Mouse (Mus musculus): ENCODE results near the gene Nmral1. TPM values are rescaled to one million over a fixed set of nuclear protein-coding genes. Genes with fewer than 3 reads are reported as not detected.
"Not testable (repeated sequence)": the region's sequence is repeated elsewhere in the genome, so short reads cannot be mapped to it uniquely, and the experiment has no call there.

Nmral1 gene
- total RNA-seq, 1 experiment, result 35.2 TPM

DNA sequence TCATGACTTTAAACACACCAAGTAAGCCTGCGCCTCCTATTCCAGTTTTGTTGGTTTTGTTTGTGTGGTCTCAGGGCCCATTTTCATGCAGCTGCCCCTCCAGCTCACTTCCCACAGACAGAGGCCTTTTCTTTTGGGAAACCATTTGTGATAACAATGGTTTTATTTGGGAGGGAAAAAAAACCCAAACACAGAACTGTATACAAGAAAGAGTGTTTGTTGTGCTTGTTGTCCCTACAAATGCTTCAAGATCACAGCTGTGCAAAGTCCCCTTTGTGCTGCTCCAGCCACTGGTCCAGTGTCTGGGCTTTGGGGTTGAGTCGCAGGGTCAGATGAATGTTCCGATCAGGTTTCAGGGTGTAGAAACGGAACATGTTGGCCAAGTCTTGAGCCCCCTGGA is 8.0 kb downstream of the Nmral1 start:
- Histone ChIP-seq H3K27ac (ENCODE audit: insufficient read depth, low read depth, low read length, poor library complexity, severe bottlenecking) (no peak overlapping the region), H3K9me3 (ENCODE audit: control insufficient read depth, insufficient read depth, low read depth, low read length) (no peaks in the 10 kb centered on the region), H3K36me3 (ENCODE audit: control insufficient read depth, insufficient read depth, low read length, poor library complexity, severe bottlenecking) (peaks cover 47% of the 10 kb centered on the region), H3K4me3 (ENCODE audit: insufficient read depth in 1 of 2, low read depth in 1 of 2, low read length in 2 of 2, poor library complexity in 1 of 2, severe bottlenecking in 1 of 2) (no peak overlapping the region), H3K4me1 (ENCODE audit: control insufficient read depth in 2 of 2, insufficient read depth in 2 of 2, low read length in 2 of 2, poor library complexity in 1 of 2) (no peaks in the 10 kb centered on the region), H3K9ac (ENCODE audit: insufficient read depth, low read depth, low read length, poor library complexity, severe bottlenecking) (no peak overlapping the region)
- in situ Hi-C loops (cut with MboI; ENCODE audit: low sequenced_read_pairs in 2 of 2, unreplicated experiment in 2 of 2), result no loop called here
- no peak for DNase-seq (ENCODE audit: low read depth, low spot score)
- no peak for TF ChIP-seq ZC3H11A (IDR thresholded peaks at IDR 0.05; ENCODE audit: borderline replicate concordance, low read depth, low read length)
- no peak for TF ChIP-seq HCFC1 (IDR thresholded peaks at IDR 0.05; ENCODE audit: borderline replicate concordance, insufficient read depth, low read length)
- no peak for TF ChIP-seq ZNF384 (IDR thresholded peaks at IDR 0.05; ENCODE audit: low read depth, low read length)
- no peak for TF ChIP-seq CHD2 (IDR thresholded peaks at IDR 0.05; ENCODE audit: low read depth, low read length)

DNA sequence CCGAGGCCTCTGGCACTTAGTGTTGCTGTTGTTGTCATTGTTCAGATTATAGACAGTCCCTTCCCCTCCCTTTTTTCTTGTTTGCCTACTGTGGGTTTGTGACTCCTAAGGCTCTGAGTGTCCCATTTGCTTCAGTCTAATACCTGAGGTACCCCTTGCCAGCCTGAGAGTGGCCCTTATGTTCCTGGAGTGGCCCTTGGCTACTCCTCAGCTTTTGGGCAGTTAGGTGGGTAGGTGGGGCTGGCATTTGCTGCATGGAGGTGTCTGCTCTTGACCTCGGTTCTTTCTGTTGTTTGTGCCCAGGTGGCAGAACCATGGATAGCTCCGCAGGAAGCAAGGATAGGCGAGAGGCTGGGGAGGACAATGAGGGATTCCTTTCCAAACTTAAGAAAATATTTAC is 13.6 kb downstream of the Nmral1 start:
- TF ChIP-seq ZNF384 (IDR thresholded peaks at IDR 0.05; ENCODE audit: low read depth, low read length) (no peak), MAFK (IDR thresholded peaks at IDR 0.05; ENCODE audit: insufficient read depth, low read depth, low read length) (no peak), CHD2 (IDR thresholded peaks at IDR 0.05; ENCODE audit: low read depth, low read length) (no peak), HCFC1 (IDR thresholded peaks at IDR 0.05; ENCODE audit: borderline replicate concordance, insufficient read depth, low read length) (no peak), ZC3H11A (IDR thresholded peaks at IDR 0.05; ENCODE audit: borderline replicate concordance, low read depth, low read length) (no peak)
- Histone ChIP-seq H3K4me1 (ENCODE audit: control insufficient read depth in 2 of 2, insufficient read depth in 2 of 2, low read length in 2 of 2, poor library complexity in 1 of 2) (peaks cover 0 to 2% of the 10 kb centered on the region in 2 experiments; a peak in 2 of 4 replicates), H3K36me3 (ENCODE audit: control insufficient read depth, insufficient read depth, low read length, poor library complexity, severe bottlenecking) (peaks cover 47% of the 10 kb centered on the region), H3K9me3 (ENCODE audit: control insufficient read depth, insufficient read depth, low read depth, low read length) (no peaks in the 10 kb centered on the region), H3K9ac (ENCODE audit: insufficient read depth, low read depth, low read length, poor library complexity, severe bottlenecking) (no peak overlapping the region), H3K27ac (ENCODE audit: insufficient read depth, low read depth, low read length, poor library complexity, severe bottlenecking) (no peak overlapping the region), H3K4me3 (ENCODE audit: insufficient read depth in 1 of 2, low read depth in 1 of 2, low read length in 2 of 2, poor library complexity in 1 of 2, severe bottlenecking in 1 of 2) (no peak overlapping the region)
- no peak for DNase-seq (ENCODE audit: low read depth, low spot score)
- in situ Hi-C loops (cut with MboI; ENCODE audit: low sequenced_read_pairs in 2 of 2, unreplicated experiment in 2 of 2), result no loop called here

DNA sequence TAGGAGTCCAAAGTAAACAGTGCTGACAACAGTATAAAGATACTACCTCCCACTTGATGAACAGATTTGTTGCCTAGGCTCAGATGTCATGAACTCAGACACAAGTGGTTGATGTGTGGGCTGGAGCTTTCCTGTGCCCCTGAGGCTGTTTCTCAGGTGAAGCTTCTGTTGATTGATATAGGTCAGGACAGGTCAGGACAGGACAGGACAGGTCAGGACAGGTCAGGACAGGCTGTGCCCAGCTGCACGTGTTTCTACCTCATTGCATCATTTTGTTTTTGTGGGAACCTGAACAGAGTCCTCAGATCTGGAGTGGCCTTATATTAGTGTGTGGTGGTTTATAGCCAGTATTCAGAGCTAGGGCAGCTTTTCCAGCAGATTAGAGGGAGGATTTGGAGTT is 16.5 kb downstream of the Nmral1 start:
- H3K4me3 ChIP-seq (ENCODE audit: insufficient read depth in 1 of 2, low read depth in 1 of 2, low read length in 2 of 2, poor library complexity in 1 of 2, severe bottlenecking in 1 of 2), result no peak overlapping the region
- TF ChIP-seq ZC3H11A (IDR thresholded peaks at IDR 0.05; ENCODE audit: borderline replicate concordance, low read depth, low read length) (no peak), CHD2 (IDR thresholded peaks at IDR 0.05; ENCODE audit: low read depth, low read length) (no peak), HCFC1 (IDR thresholded peaks at IDR 0.05; ENCODE audit: borderline replicate concordance, insufficient read depth, low read length) (no peak), ZNF384 (IDR thresholded peaks at IDR 0.05; ENCODE audit: low read depth, low read length) (no peak), MAFK (IDR thresholded peaks at IDR 0.05; ENCODE audit: insufficient read depth, low read depth, low read length) (no peak)
- H3K4me1 ChIP-seq (ENCODE audit: control insufficient read depth in 2 of 2, insufficient read depth in 2 of 2, low read length in 2 of 2, poor library complexity in 1 of 2), result peaks cover 0 to 4% of the 10 kb centered on the region in 2 experiments; a peak in 2 of 4 replicates
- no peak overlapping the region for H3K9ac ChIP-seq (ENCODE audit: insufficient read depth, low read depth, low read length, poor library complexity, severe bottlenecking)
- H3K36me3 ChIP-seq (ENCODE audit: control insufficient read depth, insufficient read depth, low read length, poor library complexity, severe bottlenecking), result peaks cover 61% of the 10 kb centered on the region
- H3K27ac ChIP-seq (ENCODE audit: insufficient read depth, low read depth, low read length, poor library complexity, severe bottlenecking), result no peak overlapping the region
- no peaks in the 10 kb centered on the region for H3K9me3 ChIP-seq (ENCODE audit: control insufficient read depth, insufficient read depth, low read depth, low read length)
- in situ Hi-C loops (cut with MboI; ENCODE audit: low sequenced_read_pairs in 2 of 2, unreplicated experiment in 2 of 2), result no loop called here
- DNase-seq (ENCODE audit: low read depth, low spot score), result no peak

DNA sequence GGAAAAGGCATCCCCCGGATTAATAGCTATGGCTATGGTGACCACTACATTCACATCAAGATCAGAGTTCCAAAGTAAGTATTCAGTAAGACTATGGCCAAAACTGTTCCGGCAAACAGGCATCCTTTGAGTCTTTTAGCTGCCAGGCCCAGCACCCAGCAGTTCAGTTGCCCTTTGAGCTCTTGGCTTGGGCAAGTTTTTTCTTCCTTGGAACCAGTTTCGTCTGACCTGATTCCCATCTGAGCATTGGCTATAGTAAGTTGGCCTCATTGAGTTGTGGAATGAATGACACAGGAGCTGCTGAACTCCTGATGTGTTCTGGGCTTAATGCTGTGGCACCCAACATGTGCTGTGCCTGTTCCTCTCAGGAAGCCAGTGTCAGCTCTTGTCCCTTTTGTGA is 17.9 kb downstream of the Nmral1 start:
- Histone ChIP-seq H3K9me3 (ENCODE audit: control insufficient read depth, insufficient read depth, low read depth, low read length) (no peaks in the 10 kb centered on the region), H3K36me3 (ENCODE audit: control insufficient read depth, insufficient read depth, low read length, poor library complexity, severe bottlenecking) (peaks cover 63% of the 10 kb centered on the region), H3K27ac (ENCODE audit: insufficient read depth, low read depth, low read length, poor library complexity, severe bottlenecking) (no peak overlapping the region), H3K4me1 (ENCODE audit: control insufficient read depth in 2 of 2, insufficient read depth in 2 of 2, low read length in 2 of 2, poor library complexity in 1 of 2) (peaks cover 0 to 4% of the 10 kb centered on the region in 2 experiments; a peak in 2 of 4 replicates), H3K9ac (ENCODE audit: insufficient read depth, low read depth, low read length, poor library complexity, severe bottlenecking) (no peak overlapping the region), H3K4me3 (ENCODE audit: insufficient read depth in 1 of 2, low read depth in 1 of 2, low read length in 2 of 2, poor library complexity in 1 of 2, severe bottlenecking in 1 of 2) (no peak overlapping the region)
- in situ Hi-C loops (cut with MboI; ENCODE audit: low sequenced_read_pairs in 2 of 2, unreplicated experiment in 2 of 2), result no loop called here
- DNase-seq (ENCODE audit: low read depth, low spot score), result no peak
- TF ChIP-seq HCFC1 (IDR thresholded peaks at IDR 0.05; ENCODE audit: borderline replicate concordance, insufficient read depth, low read length) (no peak), ZC3H11A (IDR thresholded peaks at IDR 0.05; ENCODE audit: borderline replicate concordance, low read depth, low read length) (no peak), ZNF384 (IDR thresholded peaks at IDR 0.05; ENCODE audit: low read depth, low read length) (no peak), MAFK (IDR thresholded peaks at IDR 0.05; ENCODE audit: insufficient read depth, low read depth, low read length) (no peak), CHD2 (IDR thresholded peaks at IDR 0.05; ENCODE audit: low read depth, low read length) (no peak)

DNA sequence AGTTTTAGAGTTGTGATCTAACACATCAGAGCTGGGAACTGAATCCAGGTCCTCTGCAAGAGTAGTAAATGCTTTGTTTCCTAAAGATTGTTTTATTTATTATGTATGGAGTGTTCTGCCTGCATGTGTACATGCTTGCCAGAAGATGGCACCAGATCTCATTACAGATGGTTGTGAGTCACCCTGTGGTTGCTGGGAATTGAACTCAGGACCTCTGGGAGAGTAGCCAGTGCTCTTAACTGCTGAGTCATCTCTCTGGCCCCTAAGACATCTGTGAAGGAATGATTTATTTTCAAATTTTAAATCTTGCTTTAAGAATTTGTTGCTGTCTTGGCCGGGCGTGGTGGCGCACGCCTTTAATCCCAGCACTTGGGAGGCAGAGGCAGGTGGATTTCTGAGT is 29.8 kb downstream of the Nmral1 start:
- H3K9me3 ChIP-seq (ENCODE audit: control insufficient read depth, insufficient read depth, low read depth, low read length); in situ Hi-C loops (cut with MboI; ENCODE audit: low sequenced_read_pairs in 2 of 2, unreplicated experiment in 2 of 2); H3K27ac ChIP-seq (ENCODE audit: insufficient read depth, low read depth, low read length, poor library complexity, severe bottlenecking); DNase-seq (ENCODE audit: low read depth, low spot score); H3K9ac ChIP-seq (ENCODE audit: insufficient read depth, low read depth, low read length, poor library complexity, severe bottlenecking); H3K4me3 ChIP-seq (ENCODE audit: insufficient read depth in 1 of 2, low read depth in 1 of 2, low read length in 2 of 2, poor library complexity in 1 of 2, severe bottlenecking in 1 of 2); H3K4me1 ChIP-seq (ENCODE audit: control insufficient read depth in 2 of 2, insufficient read depth in 2 of 2, low read length in 2 of 2, poor library complexity in 1 of 2): not testable (repeated sequence)
- H3K36me3 ChIP-seq (ENCODE audit: control insufficient read depth, insufficient read depth, low read length, poor library complexity, severe bottlenecking), result peaks cover 28% of the 10 kb centered on the region
- TF ChIP-seq MAFK (IDR thresholded peaks at IDR 0.05; ENCODE audit: insufficient read depth, low read depth, low read length), result peak; percentile 57; the same call in 1 of the 2 replicates

Measured in ES-E14 (cell line).